Mouse (Mus musculus): ENCODE data around the gene Rad51. TPM values are rescaled to one million over a fixed set of nuclear protein-coding genes. Genes with fewer than 3 reads are reported as not detected.

Gene Rad51
- 0.85 TPM for polyA plus RNA-seq (2014; fragmentation: Illumina TruSeq; extraction: RNeasy Lipid Tissue Mini Kit (QIAGEN cat#74804); ENCODE audit: insufficient read depth, low read depth, low replicate concordance)

DNA sequence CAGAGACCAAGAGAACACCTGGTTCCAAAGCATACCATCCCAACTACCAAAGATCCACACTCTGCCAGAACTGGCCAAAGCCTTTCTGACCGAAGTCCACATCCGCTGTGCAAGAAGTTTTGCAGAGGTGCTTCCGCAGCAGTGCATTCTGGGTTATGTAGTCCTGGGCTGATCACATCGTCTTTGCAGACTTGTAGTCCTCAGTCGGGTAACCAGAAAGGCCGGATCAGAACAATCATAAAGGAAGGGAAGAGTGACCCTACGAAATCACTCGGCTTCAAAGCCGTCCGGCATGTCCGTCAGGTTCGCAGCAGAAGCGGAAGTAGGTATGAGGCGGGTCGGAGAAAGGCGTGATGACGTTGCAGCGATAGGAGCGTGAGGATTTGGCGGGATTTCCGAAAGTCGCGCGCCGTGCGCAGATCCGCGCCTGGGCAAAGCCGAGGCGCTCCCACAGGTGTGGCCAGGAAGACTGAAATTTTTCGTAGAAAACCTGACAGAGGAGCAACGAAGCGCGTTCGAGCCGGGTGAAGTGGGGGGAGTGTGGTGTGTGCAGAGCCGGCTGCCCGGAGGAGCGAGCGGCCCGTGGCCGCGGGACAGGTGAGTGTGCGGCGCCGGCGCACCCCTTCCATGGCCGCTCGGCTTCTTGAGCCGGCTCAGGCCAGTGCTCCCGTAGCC lies at the start of gene Rad51:
Gene Rad51 (plus strand): TSS at position 356 of the 675 bp plus-strand sequence.

DNA sequence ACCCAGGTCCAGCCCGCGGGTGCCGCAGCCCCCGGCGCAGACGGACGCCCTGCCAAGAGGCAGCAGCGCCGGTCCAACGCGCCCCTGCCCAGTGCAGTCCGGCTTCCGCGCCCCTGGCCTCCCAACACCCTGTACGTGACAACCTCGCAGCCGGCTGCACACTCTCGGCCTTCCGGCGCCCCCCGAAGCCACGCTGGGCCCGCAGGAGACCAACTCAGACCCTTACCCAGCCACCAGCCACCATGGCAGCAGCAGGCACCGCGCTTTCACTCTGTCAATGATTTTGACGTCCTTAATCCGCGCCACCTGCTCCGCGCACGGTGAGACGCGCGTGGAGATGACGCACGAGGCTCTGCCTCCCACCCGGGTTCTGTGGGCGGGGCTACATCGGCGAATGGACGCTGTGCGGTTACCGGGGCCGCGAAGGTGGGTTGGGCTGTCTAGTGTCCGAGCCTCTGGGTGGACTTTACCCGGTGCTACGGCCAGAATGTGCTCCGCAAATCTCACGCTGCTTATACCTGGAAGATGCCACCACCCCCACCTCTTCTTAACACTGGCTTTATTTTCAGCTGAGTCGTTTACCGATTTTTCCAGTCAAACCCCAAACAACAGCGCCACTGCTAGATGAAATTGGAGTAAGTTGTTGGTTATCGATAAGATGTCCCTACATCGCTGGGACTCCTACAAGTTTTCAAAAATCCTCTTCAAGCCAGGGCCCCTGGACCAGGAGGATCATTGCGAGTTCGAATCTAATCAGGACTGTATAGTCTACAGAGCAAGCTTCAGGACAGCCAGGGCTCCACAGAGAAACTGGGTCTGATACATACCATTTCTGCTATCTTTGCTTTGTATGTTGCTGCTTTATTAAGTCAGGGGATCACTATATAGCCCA lies 44.3 kb downstream of the Rad51 start, which contains the start of gene Rmdn3:
Gene Rmdn3 (minus strand): TSS at position 354 of the 892 bp plus-strand sequence.

DNA sequence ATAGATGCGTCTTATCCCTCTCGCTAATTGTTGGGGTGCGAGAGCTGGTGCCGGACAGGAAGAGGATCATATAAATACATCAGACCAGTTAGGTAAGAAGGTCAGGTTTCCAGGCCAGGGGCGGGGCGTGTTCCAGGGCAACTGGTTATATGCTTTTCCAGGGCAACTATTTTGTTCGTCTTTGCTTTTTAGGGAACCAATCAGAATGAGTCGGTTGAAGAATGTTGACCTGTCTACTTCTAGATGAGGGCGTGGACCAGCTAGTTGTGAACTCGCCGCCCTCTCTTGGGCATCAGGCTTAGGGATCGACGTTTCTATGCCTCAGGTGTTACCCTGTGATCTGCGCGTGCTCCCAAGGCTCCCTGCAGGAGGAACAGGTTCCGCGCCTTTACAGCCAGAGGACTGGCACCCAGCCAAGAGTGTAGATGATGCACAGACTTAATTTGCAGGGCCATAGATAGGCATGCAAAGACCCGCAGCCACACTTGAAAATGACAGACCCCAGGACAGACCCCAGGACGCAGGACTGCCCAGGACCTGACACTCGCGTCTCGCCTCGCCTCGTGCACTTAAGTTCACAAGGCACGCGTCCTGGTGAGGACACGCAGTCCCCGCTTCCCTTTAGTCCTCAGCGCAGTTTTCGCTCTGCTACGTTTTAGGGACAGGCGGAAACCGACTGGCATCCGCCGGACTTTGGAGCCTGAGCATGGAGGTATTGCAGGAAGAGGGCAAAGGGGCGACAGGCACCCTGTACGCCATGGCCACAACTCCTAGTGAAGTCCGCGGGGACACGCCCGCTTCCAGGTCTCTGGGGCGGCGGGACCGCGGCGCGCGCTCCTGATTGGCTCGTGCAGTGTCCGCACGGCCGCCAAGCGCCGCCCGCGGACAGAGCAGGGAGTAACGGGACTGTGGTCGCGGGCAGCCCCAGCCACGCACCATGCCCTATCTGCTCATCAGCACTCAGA lies 54.6 kb downstream of the Rad51 start, which contains the start of gene Gchfr:
Gene Gchfr (plus strand): TSS at position 873 of the 965 bp plus-strand sequence.

DNA sequence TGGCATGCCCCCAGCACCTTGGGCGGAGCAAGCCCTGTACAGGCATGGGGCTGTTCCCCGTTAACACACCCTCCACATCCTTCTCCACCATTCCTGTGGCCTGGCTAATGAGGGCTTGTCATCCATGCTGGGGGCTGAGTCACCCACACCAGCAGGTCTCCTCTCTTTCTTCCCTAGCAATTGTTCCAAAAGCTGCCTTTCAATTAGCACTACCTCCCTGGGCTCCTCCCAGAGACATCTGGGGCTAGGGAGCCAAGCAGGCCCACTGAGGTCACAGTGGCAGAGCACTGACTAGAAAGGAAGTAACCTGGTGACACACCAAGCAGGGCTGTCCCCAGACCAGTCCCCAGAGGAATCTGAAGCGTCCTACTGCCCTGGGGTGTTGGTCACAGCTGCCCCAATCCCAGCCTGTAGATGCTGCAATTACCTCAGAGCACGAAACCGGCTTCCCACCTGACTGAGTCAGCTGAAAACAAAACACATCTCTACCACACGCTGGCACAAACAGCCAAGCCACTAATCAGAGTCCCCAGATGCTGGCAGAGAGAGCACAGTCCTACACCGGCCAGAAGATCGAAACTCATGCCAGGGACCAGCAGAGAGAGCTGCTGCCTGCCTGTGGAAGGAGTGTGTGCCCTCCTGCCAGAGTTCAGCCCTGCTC lies 61.5 kb downstream of the Rad51 start, which contains the start of gene Gm14137:
Gene Gm14137 (plus strand): TSS at position 519 of the 661 bp plus-strand sequence.

Other genes starting within 250 kb of the Rad51 start
- gene Bahd1, start 212.4 kb upstream of the Rad51 start, polyA plus RNA-seq (2014; fragmentation: Illumina TruSeq; extraction: RNeasy Lipid Tissue Mini Kit (QIAGEN cat#74804); ENCODE audit: insufficient read depth, low read depth, low replicate concordance), result 8.7 TPM
- gene Chst14, start 186.3 kb upstream of the Rad51 start, polyA plus RNA-seq (2014; fragmentation: Illumina TruSeq; extraction: RNeasy Lipid Tissue Mini Kit (QIAGEN cat#74804); ENCODE audit: insufficient read depth, low read depth, low replicate concordance), result 10.3 TPM
- 14.1 TPM for gene Ccdc32, start 83.4 kb upstream of the Rad51 start, polyA plus RNA-seq (2014; fragmentation: Illumina TruSeq; extraction: RNeasy Lipid Tissue Mini Kit (QIAGEN cat#74804); ENCODE audit: insufficient read depth, low read depth, low replicate concordance)
- gene Rpusd2, start 78.0 kb upstream of the Rad51 start, polyA plus RNA-seq (2014; fragmentation: Illumina TruSeq; extraction: RNeasy Lipid Tissue Mini Kit (QIAGEN cat#74804); ENCODE audit: insufficient read depth, low read depth, low replicate concordance), result 1.1 TPM
- gene Knl1, start 65.7 kb upstream of the Rad51 start, polyA plus RNA-seq (2014; fragmentation: Illumina TruSeq; extraction: RNeasy Lipid Tissue Mini Kit (QIAGEN cat#74804); ENCODE audit: insufficient read depth, low read depth, low replicate concordance), result 0.06 TPM
- 20.4 TPM for gene Rmdn3, start 44.2 kb downstream of the Rad51 start, polyA plus RNA-seq (2014; fragmentation: Illumina TruSeq; extraction: RNeasy Lipid Tissue Mini Kit (QIAGEN cat#74804); ENCODE audit: insufficient read depth, low read depth, low replicate concordance)
- gene Gchfr, start 55.0 kb downstream of the Rad51 start, polyA plus RNA-seq (2014; fragmentation: Illumina TruSeq; extraction: RNeasy Lipid Tissue Mini Kit (QIAGEN cat#74804); ENCODE audit: insufficient read depth, low read depth, low replicate concordance), result 5.3 TPM
- gene Gm14137, start 61.7 kb downstream of the Rad51 start, polyA plus RNA-seq (2014; fragmentation: Illumina TruSeq; extraction: RNeasy Lipid Tissue Mini Kit (QIAGEN cat#74804); ENCODE audit: insufficient read depth, low read depth, low replicate concordance), result not detected
- gene Zfyve19, start 95.8 kb downstream of the Rad51 start, polyA plus RNA-seq (2014; fragmentation: Illumina TruSeq; extraction: RNeasy Lipid Tissue Mini Kit (QIAGEN cat#74804); ENCODE audit: insufficient read depth, low read depth, low replicate concordance), result 17.0 TPM
- gene Dnajc17, start 96.0 kb downstream of the Rad51 start, polyA plus RNA-seq (2014; fragmentation: Illumina TruSeq; extraction: RNeasy Lipid Tissue Mini Kit (QIAGEN cat#74804); ENCODE audit: insufficient read depth, low read depth, low replicate concordance), result 13.5 TPM
- 5.5 TPM for gene Ppp1r14d, start 117.1 kb downstream of the Rad51 start, polyA plus RNA-seq (2014; fragmentation: Illumina TruSeq; extraction: RNeasy Lipid Tissue Mini Kit (QIAGEN cat#74804); ENCODE audit: insufficient read depth, low read depth, low replicate concordance)
- gene Spint1, start 124.6 kb downstream of the Rad51 start, polyA plus RNA-seq (2014; fragmentation: Illumina TruSeq; extraction: RNeasy Lipid Tissue Mini Kit (QIAGEN cat#74804); ENCODE audit: insufficient read depth, low read depth, low replicate concordance), result 27.2 TPM
- 1.7 TPM for gene Rhov, start 158.5 kb downstream of the Rad51 start, polyA plus RNA-seq (2014; fragmentation: Illumina TruSeq; extraction: RNeasy Lipid Tissue Mini Kit (QIAGEN cat#74804); ENCODE audit: insufficient read depth, low read depth, low replicate concordance)
- gene Vps18, start 175.9 kb downstream of the Rad51 start, polyA plus RNA-seq (2014; fragmentation: Illumina TruSeq; extraction: RNeasy Lipid Tissue Mini Kit (QIAGEN cat#74804); ENCODE audit: insufficient read depth, low read depth, low replicate concordance), result 7.4 TPM
- gene Dll4, start 213.0 kb downstream of the Rad51 start, polyA plus RNA-seq (2014; fragmentation: Illumina TruSeq; extraction: RNeasy Lipid Tissue Mini Kit (QIAGEN cat#74804); ENCODE audit: insufficient read depth, low read depth, low replicate concordance), result 31.5 TPM
- gene Chac1, start 238.4 kb downstream of the Rad51 start, polyA plus RNA-seq (2014; fragmentation: Illumina TruSeq; extraction: RNeasy Lipid Tissue Mini Kit (QIAGEN cat#74804); ENCODE audit: insufficient read depth, low read depth, low replicate concordance), result 2.2 TPM